Mouse (Mus musculus) layer of hippocampus, postnatal 25 days (tissue): Measurements from ENCODE around the gene Unc93a2. TPM values are rescaled to one million over a fixed set of nuclear protein-coding genes. Genes with fewer than 3 reads are reported as not detected.

Experiments used
- total RNA-seq, 2 experiments: library from RNA; stranded (reverse); gene quantifications; 2 replicates each; pipeline ENCODE4 v1.2.3; 2021

Gene Unc93a2
- total RNA-seq, 2 experiments from 2014 or later = not detected

Other genes starting within 250 kb of the Unc93a2 start
- 10 to 100 TPM; 34.3 TPM for gene Rps6ka2, start 215.3 kb downstream of the Unc93a2 start, total RNA-seq
- gene Tcp10a, start 60.8 kb downstream of the Unc93a2 start, total RNA-seq = under 1 TPM in 1 of 2 experiments, not detected in 1; 0.26 TPM
- gene Ttll2, start 32.8 kb downstream of the Unc93a2 start, total RNA-seq = not detected
- gene Gm49630, start 13.5 kb downstream of the Unc93a2 start, total RNA-seq = not detected